Mouse (Mus musculus) heart, adult 2 months (tissue): Measurements from ENCODE around the gene Nfkb2.
A peak's percentile ranks its signal among the peaks of the same experiment; 100 is the strongest.

ENCODE experiments used
- CTCF ChIP-seq: fragments of 200-600 bp; IDR thresholded peaks from 2 replicates; pipeline ENCODE4 v1.8.1; 2022; ENCODE audit warnings: antibody characterized with exemption, mild to moderate bottlenecking, moderate library complexity
- POLR2A ChIP-seq: fragments of 200-500 bp; IDR thresholded peaks from 2 replicates; pipeline ENCODE4 v1.6.1; 2011; ENCODE audit warnings: mild to moderate bottlenecking, low read depth, low read length, control low read depth; ENCODE audit not compliant: insufficient read depth

DNA sequence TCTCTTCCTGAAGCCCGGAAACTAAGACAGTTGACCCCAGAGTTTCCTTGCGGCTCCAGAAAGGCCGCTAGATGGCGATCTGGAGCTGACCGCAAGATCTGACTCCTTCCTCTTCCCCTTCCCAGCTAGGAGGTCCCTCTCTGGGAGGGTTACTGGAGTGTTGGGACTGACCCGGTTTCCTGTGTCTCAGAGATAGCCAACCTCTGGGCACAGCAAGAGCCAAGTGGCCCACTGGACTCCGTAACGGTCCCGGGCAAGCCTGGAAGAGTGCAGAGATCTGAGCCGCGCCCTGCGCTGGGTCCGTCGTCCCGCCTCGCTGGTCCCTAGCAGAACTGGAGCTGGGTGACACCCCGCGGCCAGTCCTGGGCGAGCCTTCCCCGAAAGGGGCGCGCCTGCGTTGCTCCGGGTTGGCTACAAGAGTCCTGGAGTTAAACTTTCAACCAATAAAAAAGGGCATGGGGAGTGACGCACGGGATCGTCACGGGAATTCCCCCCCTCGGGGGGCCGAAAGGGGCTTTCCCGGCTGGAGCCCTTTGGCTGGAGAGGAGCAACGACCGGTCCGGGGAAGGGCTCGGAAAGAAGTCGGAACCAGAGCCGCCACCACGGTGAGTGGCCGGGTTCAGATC is at the start of gene Nfkb2:
- peak; percentile 94 for TF ChIP-seq CTCF
- peak; percentile 95 for TF ChIP-seq POLR2A
